Comparison of ENCODE assay signal across 16 mouse cellular contexts in the genomic region with DNA sequence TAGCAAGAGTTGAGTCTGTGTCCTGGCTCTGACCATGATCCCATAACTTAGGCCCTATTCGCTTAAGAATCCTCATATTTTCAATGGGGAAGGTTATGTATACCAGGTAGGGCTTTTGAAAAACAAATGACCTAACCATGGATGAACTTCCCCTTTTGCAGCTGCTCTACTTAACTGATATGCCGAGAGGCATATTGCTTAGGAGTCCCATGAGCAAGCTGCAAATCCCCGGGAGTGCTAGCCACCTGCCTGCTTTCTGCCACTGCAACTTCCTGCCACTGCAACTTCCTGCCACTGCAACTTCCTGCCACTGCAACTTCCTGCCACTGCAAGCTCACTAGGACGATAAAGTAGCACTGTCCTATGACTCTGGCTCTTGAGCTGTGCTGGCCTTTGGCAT. TPM values are rescaled to one million over a fixed set of nuclear protein-coding genes. Genes with fewer than 3 reads are reported as not detected.
DNase-seq lines count a peak whose midpoint lies in the region; ATAC-seq and TF ChIP-seq lines count a peak whose summit lies in the region.
"Had no signal": no experiment of that assay in that cellular context is flagged by ENCODE, and none has a peak within 500 bp of the region (broad histone marks: within the 10 kb centered on the region; RNA-seq: fewer than 3 reads in every experiment).

No protein-coding gene starts in this region.

- H3K9ac ChIP-seq in heart, embryonic 12.5 days: no peak overlapping the region
- H3K9ac ChIP-seq: embryonic facial prominence, embryonic 12.5 days; hindbrain, embryonic 13.5 days; liver, embryonic 15.5 days had no signal

- no peak overlapping the region for H3K4me2 ChIP-seq in heart, embryonic 12.5 days
- H3K4me2 ChIP-seq: embryonic facial prominence, embryonic 12.5 days; heart, embryonic 11.5 days; hindbrain, embryonic 13.5 days; liver, embryonic 15.5 days had no signal

- peaks cover 10% of the 10 kb centered on the region for H3K36me3 ChIP-seq in heart, embryonic 12.5 days
- H3K36me3 ChIP-seq: liver, embryonic 15.5 days had no signal

- H3K27ac ChIP-seq in heart, embryonic 12.5 days (ENCODE audit: poor library complexity, severe bottlenecking): no peak overlapping the region
- H3K27ac ChIP-seq in bone marrow macrophage, adult 2 months (ENCODE audit: insufficient read depth, low read depth, low read length): peak overlapping the region; percentile 57
- H3K27ac ChIP-seq: embryonic facial prominence, embryonic 12.5 days; hindbrain, embryonic 13.5 days; liver, embryonic 15.5 days had no signal

- 65% methylated on average over 4 of the region's 4 CpGs for WGBS in heart, embryonic 12.5 days

- ATAC-seq in heart, embryonic 12.5 days (ENCODE audit: insufficient number of reproducible peaks, low FRiP score): no peak

- peak; percentile 93 for DNase-seq in heart, adult 11 months
- peak; percentile 45 for DNase-seq in naive thymus-derived CD4-positive, alpha-beta T cell, adult 2 months (ENCODE audit: low read depth)
- DNase-seq in thymus, postnatal 14 days: peak; percentile 62
- no peak for DNase-seq in cerebellum, adult 18-20 months
- no peak for DNase-seq in cerebellum, adult 11 months
- DNase-seq in urinary bladder, adult 18-20 months (ENCODE audit: low spot score in 2 of 2): no peak
- DNase-seq: adrenal gland, postnatal 10 days; cerebellum, adult 9-10 months; kidney, adult 8-10 months; left cerebral cortex, postnatal 4 days had no signal

- peaks cover 19% of the 10 kb centered on the region for H3K4me1 ChIP-seq in heart, embryonic 12.5 days (replicated peaks)
- peaks cover 18% of the 10 kb centered on the region for H3K4me1 ChIP-seq in bone marrow macrophage, adult 2 months (ENCODE audit: control insufficient read depth, insufficient read depth, low read length)
- H3K4me1 ChIP-seq: hindbrain, embryonic 13.5 days; liver, embryonic 15.5 days had no signal

- H3K9me3 ChIP-seq in heart, embryonic 12.5 days (replicated peaks): no peaks in the 10 kb centered on the region
- H3K9me3 ChIP-seq: embryonic facial prominence, embryonic 12.5 days; hindbrain, embryonic 13.5 days; liver, embryonic 15.5 days had no signal

- H3K27me3 ChIP-seq in heart, embryonic 12.5 days (replicated peaks): no peaks in the 10 kb centered on the region
- H3K27me3 ChIP-seq: embryonic facial prominence, embryonic 12.5 days; hindbrain, embryonic 13.5 days; liver, embryonic 15.5 days had no signal

- no peak for TF ChIP-seq POLR2A in bone marrow macrophage, adult 2 months (IDR thresholded peaks at IDR 0.05; ENCODE audit: borderline replicate concordance, low read depth, low read length)

- no peak for TF ChIP-seq CTCF in bone marrow macrophage, adult 2 months (IDR thresholded peaks at IDR 0.05; ENCODE audit: low read depth, low read length)

- no peak overlapping the region for H3K4me3 ChIP-seq in heart, embryonic 12.5 days
- H3K4me3 ChIP-seq in bone marrow macrophage, adult 2 months (ENCODE audit: insufficient read depth, low read length): no peak overlapping the region
- H3K4me3 ChIP-seq: embryonic facial prominence, embryonic 12.5 days; hindbrain, embryonic 13.5 days; liver, embryonic 15.5 days had no signal

RNA-seq across cellular contexts. Expression of a gene that starts 24.6 kb away (rescaled TPM):
- polyA plus RNA-seq in heart, embryonic 12.5 days (2016; fragmentation: Nextera tagmentation; extraction: Ambion mirVana): 6.7 and 7.8 TPM in 2 replicates
- polyA plus RNA-seq in bone marrow macrophage, adult 2 months (2012; ENCODE audit: insufficient read depth, insufficient read length, missing spikeins): 10.2 and 11.6 TPM in 2 replicates

Comparison
In these comparisons a context has a peak if more than half of its experiments do, and no peak if none do; other contexts are left out.
1. DNase-seq: peak in heart, adult 11 months (single experiment), naive thymus-derived CD4-positive, alpha-beta T cell, adult 2 months (single experiment) and thymus, postnatal 14 days (single experiment); none in cerebellum, adult 18-20 months (0 of 2), cerebellum, adult 11 months (single experiment) and urinary bladder, adult 18-20 months (0 of 2).